Mouse (Mus musculus): ENCODE results near the gene Ptges3l.

DNA sequence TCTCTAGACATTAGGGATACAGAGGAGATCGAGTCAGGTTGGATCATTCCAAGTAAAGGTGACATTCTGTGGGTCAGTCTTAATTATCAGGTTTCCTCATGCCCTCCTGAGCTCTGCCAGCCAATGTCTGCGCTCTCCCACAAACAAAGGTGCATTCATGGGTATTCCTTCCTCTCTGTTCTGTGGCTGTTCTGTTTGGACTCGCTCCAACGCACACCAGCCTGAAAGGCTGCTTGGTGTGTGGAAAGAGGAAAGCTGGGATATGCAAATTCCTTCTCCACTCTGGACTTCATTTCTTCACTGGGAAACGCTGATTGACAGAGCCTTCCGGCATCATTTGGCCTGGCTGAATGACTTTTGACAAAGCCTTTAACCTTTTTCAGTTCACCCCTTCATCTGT lies 29.6 kb upstream of the Ptges3l start:
- TF ChIP-seq CTCF (conservative IDR thresholded peaks at IDR 0.05; ENCODE audit: insufficient read depth, insufficient read length, low read depth, low read length) (no peak), POLR2A (IDR thresholded peaks at IDR 0.05; ENCODE audit: low read depth, low read length) (no peak)
